Mouse (Mus musculus): Measurements from ENCODE around the gene Slc15a1. TPM values are rescaled to one million over a fixed set of nuclear protein-coding genes. Genes with fewer than 3 reads are reported as not detected.
"Not testable (repeated sequence)": the region's sequence is repeated elsewhere in the genome, so short reads cannot be mapped to it uniquely, and the experiment has no call there.

Gene Slc15a1
- polyA plus RNA-seq, 1 experiment = 0.11 TPM

DNA sequence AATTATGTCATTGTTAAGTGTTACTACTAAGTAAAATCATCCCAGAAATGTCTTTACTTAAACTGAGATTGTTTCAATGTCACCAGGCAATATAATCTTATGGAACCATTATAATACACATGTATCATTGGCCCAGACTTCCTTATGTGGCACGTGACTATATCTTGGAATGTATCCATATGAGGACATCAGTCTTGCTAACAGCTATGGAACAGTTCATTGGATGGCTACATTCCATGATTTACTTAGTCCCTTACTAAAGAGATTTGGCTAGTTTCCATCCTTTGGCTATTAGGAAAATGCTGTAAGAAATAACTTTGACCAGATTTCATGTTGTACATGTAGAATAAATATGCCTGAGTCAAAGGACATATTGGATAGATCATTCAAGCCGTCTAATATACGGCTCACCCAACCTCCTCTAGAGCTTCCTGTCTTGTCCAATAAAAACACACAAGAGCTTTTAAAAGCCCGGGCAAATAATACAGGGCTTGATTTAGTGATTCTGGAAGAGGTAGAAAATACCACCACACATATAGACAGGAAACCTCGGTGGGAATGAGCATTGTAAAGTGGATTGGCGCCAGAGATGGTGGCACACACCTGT lies 90.3 kb downstream of the Slc15a1 start:
- no peak overlapping the region for H3K4me3 ChIP-seq (ENCODE audit: insufficient read depth, low read depth, low read length)
- no peak for TF ChIP-seq POLR2A (IDR thresholded peaks at IDR 0.05; ENCODE audit: low read depth, low read length)
- H3K36me3 ChIP-seq (ENCODE audit: control insufficient read depth, insufficient read depth, low read length) = no peaks in the 10 kb centered on the region
- no peaks in the 10 kb centered on the region for H3K4me1 ChIP-seq (ENCODE audit: control insufficient read depth, insufficient read depth, low read length)
- H3K27me3 ChIP-seq (replicated peaks; ENCODE audit: control insufficient read depth, insufficient read depth, low read length) = no peaks in the 10 kb centered on the region
- no peak overlapping the region for H3K27ac ChIP-seq (ENCODE audit: insufficient read depth, low read depth, low read length)
- WGBS = 66% methylated on average over 6 of the region's 6 CpGs
- DNase-seq = no peak

DNA sequence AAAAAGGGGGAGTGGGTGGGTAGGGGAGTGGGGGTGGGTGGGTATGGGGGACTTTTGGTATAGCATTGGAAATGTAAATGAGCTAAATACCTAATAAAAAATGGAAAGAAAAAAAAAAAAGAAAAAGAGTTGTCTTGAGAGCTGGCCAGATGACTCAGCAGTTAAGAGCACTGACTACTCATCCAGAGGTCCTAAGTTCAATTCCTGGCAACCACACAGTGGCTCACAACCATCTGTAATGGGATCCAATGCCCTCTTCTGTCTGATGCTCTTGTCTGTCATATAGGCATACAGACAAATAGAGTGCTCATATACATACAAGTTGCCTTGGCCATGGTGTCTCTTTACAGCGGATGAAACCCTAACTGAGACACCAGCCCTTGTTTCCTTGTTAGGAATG lies 91.3 kb downstream of the Slc15a1 start:
- H3K36me3 ChIP-seq (ENCODE audit: control insufficient read depth, insufficient read depth, low read length); DNase-seq; H3K4me1 ChIP-seq (ENCODE audit: control insufficient read depth, insufficient read depth, low read length); H3K27me3 ChIP-seq (replicated peaks; ENCODE audit: control insufficient read depth, insufficient read depth, low read length); H3K4me3 ChIP-seq (ENCODE audit: insufficient read depth, low read depth, low read length); H3K27ac ChIP-seq (ENCODE audit: insufficient read depth, low read depth, low read length): not testable (repeated sequence)
- WGBS = 97% methylated on average over 1 of the region's 1 CpGs

Other genes starting within 250 kb of the Slc15a1 start
- gene Stk24, start 125.2 kb downstream of the Slc15a1 start, polyA plus RNA-seq (2012; rRNA removed) = 27.1 and 30.3 TPM in 2 replicates

Data from kidney, adult 2 months (tissue).